Mouse (Mus musculus): ENCODE measurements around the gene Arfrp1.

- TF ChIP-seq CTCF (IDR thresholded peaks at IDR 0.05; ENCODE audit: low read depth): peak; percentile 24
- no peak for TF ChIP-seq EP300 (IDR thresholded peaks at IDR 0.05; ENCODE audit: low read depth)
Observed at GRCm38 (mm10) chr2:181364860-181365596, at the start of gene Arfrp1, which contains the start of gene Zgpat.
